Mouse (Mus musculus): ENCODE measurements around the gene Kif26b.

- no peak for TF ChIP-seq POLR2A (IDR thresholded peaks at IDR 0.05; ENCODE audit: insufficient read depth, low read depth, low read length)
- no peak for TF ChIP-seq CTCF (IDR thresholded peaks at IDR 0.05; ENCODE audit: insufficient read depth, low read depth, low read length)
Measured at GRCm38 (mm10) chr1:178640719-178641455, 112.0 kb downstream of the Kif26b start.
